In genomic region chr6:65743871-65744202, GRCm38 (mm10) we compare ENCODE assay signal across 26 mouse cellular contexts. TPM values are rescaled to one million over a fixed set of nuclear protein-coding genes. Genes with fewer than 3 reads are reported as not detected.
DNase-seq lines count a peak whose midpoint lies in the region; ATAC-seq lines count a peak whose summit lies in the region.
"Had no signal": no experiment of that assay in that cellular context is flagged by ENCODE, and none has a peak within 500 bp of the region (broad histone marks: within the 10 kb centered on the region; RNA-seq: fewer than 3 reads in every experiment).

No protein-coding gene starts in this region.

- no peak overlapping the region for H3K4me2 ChIP-seq in hindbrain, embryonic 12.5 days (replicated peaks)
- no peak overlapping the region for H3K4me2 ChIP-seq in hindbrain, embryonic 13.5 days
- no peak overlapping the region for H3K4me2 ChIP-seq in midbrain, embryonic 12.5 days (replicated peaks)
- no peak overlapping the region for H3K4me2 ChIP-seq in midbrain, embryonic 16.5 days (ENCODE audit: low read length)
- H3K4me2 ChIP-seq: forebrain, embryonic 13.5 days; heart, embryonic 13.5 days had no signal

- H3K27ac ChIP-seq in hindbrain, embryonic 12.5 days, result no peak overlapping the region
- H3K27ac ChIP-seq in hindbrain, embryonic 13.5 days, result no peak overlapping the region
- no peak overlapping the region; the same call in 1 of the 2 replicates for H3K27ac ChIP-seq in midbrain, embryonic 12.5 days (replicated peaks)
- no peak overlapping the region for H3K27ac ChIP-seq in midbrain, embryonic 16.5 days (ENCODE audit: low read length)
- H3K27ac ChIP-seq: forebrain, embryonic 10.5 days; forebrain, embryonic 13.5 days; heart, adult 2 months; heart, embryonic 10.5 days; heart, embryonic 13.5 days had no signal

- H3K4me3 ChIP-seq in hindbrain, embryonic 12.5 days, result no peak overlapping the region
- no peak overlapping the region for H3K4me3 ChIP-seq in hindbrain, embryonic 13.5 days
- H3K4me3 ChIP-seq in midbrain, embryonic 12.5 days, result no peak overlapping the region
- H3K4me3 ChIP-seq in midbrain, embryonic 16.5 days (ENCODE audit: low read depth, low read length), result no peak overlapping the region
- H3K4me3 ChIP-seq: forebrain, embryonic 10.5 days; forebrain, embryonic 13.5 days; heart, adult 2 months; heart, embryonic 10.5 days; heart, embryonic 13.5 days had no signal

- H3K27me3 ChIP-seq in hindbrain, embryonic 12.5 days, result no peaks in the 10 kb centered on the region
- H3K27me3 ChIP-seq in hindbrain, embryonic 13.5 days, result no peaks in the 10 kb centered on the region
- H3K27me3 ChIP-seq in midbrain, embryonic 12.5 days, result no peaks in the 10 kb centered on the region
- H3K27me3 ChIP-seq in midbrain, embryonic 16.5 days (ENCODE audit: control insufficient read depth, insufficient read depth, low read depth, low read length), result no peaks in the 10 kb centered on the region
- H3K27me3 ChIP-seq: forebrain, embryonic 13.5 days; heart, embryonic 13.5 days had no signal

- DNase-seq in embryo, embryonic 10 days (ENCODE audit: low spot score), result peak; percentile 20
- DNase-seq in embryo, embryonic 10.5 days (ENCODE audit: low spot score), result no peak
- DNase-seq in spleen, postnatal 4 days (ENCODE audit: low spot score in 2 of 2), result no peak
- DNase-seq: adrenal gland, adult 2 months; adrenal gland, postnatal 14 days; cerebellum, adult 11 months; cerebellum, adult 2 months; cerebellum, adult 9-11 months; cerebellum, postnatal 25 days; gastrocnemius, postnatal 10 days; gastrocnemius, postnatal 36 days; heart, adult 2 months; heart, postnatal 14 days; heart, postnatal 4 days had no signal

- H3K36me3 ChIP-seq in hindbrain, embryonic 12.5 days, result no peaks in the 10 kb centered on the region
- H3K36me3 ChIP-seq in hindbrain, embryonic 13.5 days, result no peaks in the 10 kb centered on the region
- no peaks in the 10 kb centered on the region for H3K36me3 ChIP-seq in midbrain, embryonic 12.5 days
- no peaks in the 10 kb centered on the region for H3K36me3 ChIP-seq in midbrain, embryonic 16.5 days (ENCODE audit: control insufficient read depth, insufficient read depth, low read length)
- H3K36me3 ChIP-seq: forebrain, embryonic 10.5 days; G1E; heart, embryonic 13.5 days had no signal

- H3K9ac ChIP-seq in hindbrain, embryonic 12.5 days, result no peak overlapping the region
- H3K9ac ChIP-seq in hindbrain, embryonic 13.5 days, result no peak overlapping the region
- no peak overlapping the region for H3K9ac ChIP-seq in midbrain, embryonic 12.5 days (replicated peaks)
- H3K9ac ChIP-seq in midbrain, embryonic 16.5 days (ENCODE audit: low read depth, low read length), result no peak overlapping the region
- H3K9ac ChIP-seq: forebrain, embryonic 13.5 days; heart, embryonic 13.5 days had no signal

- H3K4me1 ChIP-seq in hindbrain, embryonic 12.5 days, result no peaks in the 10 kb centered on the region
- H3K4me1 ChIP-seq in hindbrain, embryonic 13.5 days (replicated peaks), result no peaks in the 10 kb centered on the region
- peaks cover 6% of the 10 kb centered on the region for H3K4me1 ChIP-seq in midbrain, embryonic 12.5 days
- no peaks in the 10 kb centered on the region for H3K4me1 ChIP-seq in midbrain, embryonic 16.5 days (ENCODE audit: control insufficient read depth, insufficient read depth, low read length)
- H3K4me1 ChIP-seq: forebrain, embryonic 13.5 days had no signal

- ATAC-seq in hindbrain, embryonic 12.5 days (ENCODE audit: low FRiP score), result peak; percentile 35; the same call in 1 of the 2 replicates
- ATAC-seq in hindbrain, embryonic 13.5 days (ENCODE audit: low FRiP score), result no peak
- ATAC-seq in midbrain, embryonic 12.5 days (ENCODE audit: low FRiP score, low read depth), result 0 out of 2 replicates have a peak, but pooled peaks have one; percentile 17
- ATAC-seq in midbrain, embryonic 16.5 days, result no peak
- ATAC-seq: forebrain, embryonic 13.5 days; forebrain, embryonic 16.5 days; hindbrain, embryonic 16.5 days; inflammation-experienced regulatory T-cells, adult 6 months had no signal

- H3K9me3 ChIP-seq in hindbrain, embryonic 12.5 days (replicated peaks), result peaks cover 4% of the 10 kb centered on the region; the same call in 1 of the 2 replicates
- H3K9me3 ChIP-seq in hindbrain, embryonic 13.5 days, result peaks cover 7% of the 10 kb centered on the region
- peaks cover 7% of the 10 kb centered on the region; the same call in 1 of the 2 replicates for H3K9me3 ChIP-seq in midbrain, embryonic 12.5 days
- H3K9me3 ChIP-seq in midbrain, embryonic 16.5 days (replicated peaks; ENCODE audit: control insufficient read depth, low read length, poor library complexity, severe bottlenecking), result peaks cover 7% of the 10 kb centered on the region; the same call in 1 of the 2 replicates
- H3K9me3 ChIP-seq: G1E; heart, embryonic 10.5 days; heart, embryonic 13.5 days had no signal

RNA-seq across cellular contexts. Expression of gene Prdm5, which starts 35.0 kb away (rescaled TPM):
- 14.2 and 15.4 TPM in 2 replicates for polyA plus RNA-seq in hindbrain, embryonic 12.5 days (2016; fragmentation: Nextera tagmentation; extraction: Ambion mirVana)
- polyA plus RNA-seq in hindbrain, embryonic 13.5 days (2015; fragmentation: Nextera tagmentation; extraction: Ambion mirVana), result 8.4 and 9.0 TPM in 2 replicates
- polyA plus RNA-seq in midbrain, embryonic 12.5 days (2016; fragmentation: Nextera tagmentation; extraction: Ambion mirVana), result 13.8 and 15.5 TPM in 2 replicates
- 3.7 and 4.3 TPM in 2 replicates for polyA plus RNA-seq in midbrain, embryonic 16.5 days (2015; fragmentation: Nextera tagmentation; extraction: Ambion mirVana)
- polyA plus RNA-seq: G1E had no signal

Comparison
In these comparisons a context has a peak if more than half of its experiments do, and no peak if none do; other contexts are left out.
1. ATAC-seq: peak in hindbrain, embryonic 12.5 days (single experiment) and midbrain, embryonic 12.5 days (single experiment); none in hindbrain, embryonic 13.5 days (single experiment) and midbrain, embryonic 16.5 days (single experiment).